Mouse (Mus musculus) megakaryocyte, adult 5-6 weeks (primary cell): ENCODE measurements around the gene Olfml2a. TPM values are rescaled to one million over a fixed set of nuclear protein-coding genes. Genes with fewer than 3 reads are reported as not detected.

Source experiments
- ATAC-seq: 2 replicates; pipeline ENCODE4 v1.8.0; 2016; ENCODE audit warnings: mild to moderate bottlenecking, inconsistent platforms; ENCODE audit not compliant: poor library complexity, severe bottlenecking
- total RNA-seq, 2 experiments: library from RNA; stranded (forward) in 1 of 2; stranded (reverse) in 1 of 2; fragments of 153-499, 151-499 nt in 1 of 2; fragments of 221-1000, 200-1000 nt in 1 of 2; gene quantifications; 2 replicates each; pipeline versions ENCODE4 v1.2.3 to v1.2.4; 2015 to 2017

Gene Olfml2a
- 0.02 and 0.11 TPM in 2 replicates for total RNA-seq (2015)
- total RNA-seq (2017): not detected in 2 replicates

DNA sequence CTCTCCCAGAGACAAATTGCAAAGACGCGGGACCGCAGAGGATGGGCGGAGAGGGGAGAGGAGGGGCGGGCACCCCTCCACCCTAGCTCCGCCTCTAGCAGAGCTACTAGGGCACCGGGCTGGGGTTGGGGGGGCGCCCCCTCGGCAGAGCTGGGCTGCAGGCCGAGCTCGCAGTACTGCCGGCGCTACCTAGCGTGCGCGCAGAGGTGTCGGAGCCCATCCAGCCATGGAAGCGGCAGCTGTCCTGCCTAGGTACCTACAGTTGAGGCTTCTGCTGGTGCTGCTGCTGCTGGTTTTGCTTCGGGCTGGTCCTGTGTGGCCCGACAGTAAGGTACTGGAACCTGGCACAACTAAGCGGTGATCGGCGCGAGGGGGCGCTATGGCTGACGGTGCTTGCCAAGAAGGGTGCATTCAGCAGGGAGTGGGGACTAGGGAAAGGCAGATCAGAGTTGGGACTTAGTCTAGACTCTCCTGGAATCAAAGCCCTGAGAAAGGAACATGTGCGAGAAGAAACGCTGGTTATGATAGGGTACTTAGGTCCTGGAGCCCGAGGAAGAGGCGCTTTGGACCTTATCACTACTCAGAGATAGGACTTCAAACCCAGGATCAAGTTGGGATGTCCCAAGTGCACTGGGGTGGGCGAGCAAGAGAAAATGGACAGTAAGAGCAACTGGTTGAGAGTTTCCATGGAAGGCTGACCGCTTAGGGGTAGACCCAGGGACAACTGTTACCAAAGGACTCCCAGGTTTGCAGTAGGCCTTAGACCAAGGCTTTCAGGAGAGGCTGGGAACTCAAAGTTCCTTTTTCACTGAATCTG is at the start of gene Olfml2a:
Olfml2a (plus strand) TSS at position 128 of the 817 bp plus-strand sequence.
- peak; percentile 61 for ATAC-seq

DNA sequence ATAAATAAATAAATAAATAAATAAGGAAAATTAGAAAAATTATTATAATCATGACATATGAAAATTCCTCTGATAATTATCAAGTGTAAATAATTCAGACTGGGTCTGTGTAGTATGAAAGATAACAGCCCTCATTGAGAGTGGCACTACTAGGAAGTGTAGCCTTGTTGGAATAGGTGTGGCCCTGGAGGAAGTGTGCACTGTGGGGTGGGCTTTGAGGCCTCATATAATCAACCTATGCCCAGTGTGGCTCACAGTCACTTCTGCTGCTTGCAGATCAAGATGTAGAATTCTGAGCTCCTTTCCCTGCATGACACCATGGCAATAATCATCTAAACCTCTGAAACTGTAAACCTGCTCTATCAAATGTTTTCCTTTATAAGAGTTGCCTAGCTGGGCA is 28.9 kb upstream of the Olfml2a start:
- no peak for ATAC-seq

GRCm38 (mm10) chr2:38904290-38904689 is 27.5 kb upstream of the Olfml2a start:
- no peak for ATAC-seq

GRCm38 (mm10) chr2:38906097-38906496 is 25.7 kb upstream of the Olfml2a start:
- ATAC-seq: no peak

DNA sequence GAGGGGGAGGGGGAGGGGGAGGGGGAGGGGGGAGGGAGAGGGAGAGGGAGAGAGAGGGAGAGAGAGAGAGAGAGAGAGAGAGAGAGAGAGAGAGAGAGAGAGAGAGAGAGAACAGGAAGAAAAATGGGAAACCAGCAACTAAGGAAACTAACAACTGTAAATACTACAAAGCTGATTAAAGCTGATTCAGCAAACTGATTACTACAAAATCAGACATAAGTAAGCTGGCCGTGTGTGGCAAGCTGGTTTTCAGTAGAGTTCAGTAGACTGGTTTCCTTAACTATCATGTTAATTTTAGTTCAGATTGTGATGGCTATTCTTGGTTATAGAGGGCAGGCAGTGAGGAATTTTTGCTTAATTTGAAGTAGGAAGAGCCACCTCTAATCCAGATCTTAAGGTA is 23.2 kb upstream of the Olfml2a start:
- ATAC-seq: no peak

DNA sequence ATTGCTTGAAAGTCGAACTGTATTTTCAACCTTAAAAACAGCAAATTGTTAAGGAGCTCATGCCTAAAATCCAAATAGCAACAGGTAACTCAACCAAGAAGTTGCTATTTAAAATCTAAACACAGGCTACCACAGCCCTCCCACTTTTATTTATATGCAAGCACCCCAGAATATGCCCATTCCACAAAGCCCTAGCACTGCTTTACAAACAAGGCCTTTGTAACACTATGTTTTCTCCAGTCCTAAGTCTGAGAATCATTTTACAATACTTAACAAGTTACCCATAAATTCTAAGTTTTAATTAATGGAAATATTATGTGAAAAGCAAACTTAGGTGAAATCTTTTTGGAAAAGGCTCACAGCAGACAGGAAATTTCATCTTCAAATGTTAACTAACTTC is 17.3 kb upstream of the Olfml2a start:
- no peak for ATAC-seq

DNA sequence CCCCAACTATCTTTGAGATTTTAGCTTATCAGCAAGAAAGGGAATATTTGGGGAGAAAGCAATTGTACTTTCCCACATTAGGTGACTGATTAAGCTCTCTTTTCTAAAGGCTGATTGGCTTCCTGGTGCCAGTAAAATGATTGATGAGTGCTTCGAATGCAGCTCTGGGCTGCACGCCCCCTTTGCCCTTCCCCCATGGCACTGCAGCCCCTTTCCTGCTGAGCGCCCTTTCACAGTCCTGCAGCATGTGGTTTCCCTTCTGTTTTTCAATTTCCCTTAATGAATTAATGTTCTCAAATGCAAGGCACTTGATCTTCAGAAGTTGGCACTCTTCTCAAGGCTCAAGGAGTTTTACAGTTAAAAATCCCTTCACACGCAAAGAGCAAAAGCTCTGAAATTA is 16.8 kb upstream of the Olfml2a start:
- no peak for ATAC-seq

DNA sequence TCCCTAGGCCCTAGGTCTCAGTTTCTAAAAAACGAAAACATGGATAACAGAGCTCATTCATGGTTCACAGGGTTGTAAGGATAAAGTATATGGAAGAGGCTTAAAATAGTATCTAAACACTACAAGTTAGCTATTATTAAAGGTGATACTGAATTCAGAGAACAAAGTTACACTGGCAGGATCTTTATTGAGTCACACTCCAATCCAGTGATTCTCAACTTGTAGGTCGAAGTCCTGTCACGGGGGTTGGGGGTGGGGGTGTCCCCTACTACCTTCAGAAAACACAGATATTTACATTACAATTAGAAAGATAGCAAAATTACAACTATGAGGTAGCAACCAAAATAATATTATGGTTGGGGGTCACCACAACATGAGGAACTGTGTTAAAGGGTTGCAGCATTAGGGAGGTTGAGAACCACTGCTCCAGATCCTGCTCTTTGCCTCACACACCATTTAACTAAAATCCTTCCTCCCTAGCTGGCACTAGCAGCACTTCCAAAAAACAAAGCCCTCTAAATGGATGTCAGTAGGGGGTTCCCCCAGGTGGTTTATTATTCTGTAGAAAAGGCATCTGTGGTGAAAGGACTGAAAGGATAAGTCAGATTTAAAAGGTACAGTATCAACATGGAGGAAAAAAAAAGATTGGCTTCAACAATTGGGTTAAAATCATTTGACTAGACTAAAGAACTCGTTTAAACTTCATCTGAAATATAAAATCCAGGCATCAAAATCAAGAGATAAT is 14.7 kb upstream of the Olfml2a start:
- ATAC-seq: no peak

GRCm38 (mm10) chr2:38921374-38921773 is 10.4 kb upstream of the Olfml2a start:
- ATAC-seq: no peak

GRCm38 (mm10) chr2:38923471-38923870 is 8.3 kb upstream of the Olfml2a start:
- no peak for ATAC-seq

GRCm38 (mm10) chr2:38923911-38924310 is 7.9 kb upstream of the Olfml2a start:
- no peak for ATAC-seq

- ATAC-seq: no peak
Measured at GRCm38 (mm10) chr2:38924571-38924970, 7.2 kb upstream of the Olfml2a start.

DNA sequence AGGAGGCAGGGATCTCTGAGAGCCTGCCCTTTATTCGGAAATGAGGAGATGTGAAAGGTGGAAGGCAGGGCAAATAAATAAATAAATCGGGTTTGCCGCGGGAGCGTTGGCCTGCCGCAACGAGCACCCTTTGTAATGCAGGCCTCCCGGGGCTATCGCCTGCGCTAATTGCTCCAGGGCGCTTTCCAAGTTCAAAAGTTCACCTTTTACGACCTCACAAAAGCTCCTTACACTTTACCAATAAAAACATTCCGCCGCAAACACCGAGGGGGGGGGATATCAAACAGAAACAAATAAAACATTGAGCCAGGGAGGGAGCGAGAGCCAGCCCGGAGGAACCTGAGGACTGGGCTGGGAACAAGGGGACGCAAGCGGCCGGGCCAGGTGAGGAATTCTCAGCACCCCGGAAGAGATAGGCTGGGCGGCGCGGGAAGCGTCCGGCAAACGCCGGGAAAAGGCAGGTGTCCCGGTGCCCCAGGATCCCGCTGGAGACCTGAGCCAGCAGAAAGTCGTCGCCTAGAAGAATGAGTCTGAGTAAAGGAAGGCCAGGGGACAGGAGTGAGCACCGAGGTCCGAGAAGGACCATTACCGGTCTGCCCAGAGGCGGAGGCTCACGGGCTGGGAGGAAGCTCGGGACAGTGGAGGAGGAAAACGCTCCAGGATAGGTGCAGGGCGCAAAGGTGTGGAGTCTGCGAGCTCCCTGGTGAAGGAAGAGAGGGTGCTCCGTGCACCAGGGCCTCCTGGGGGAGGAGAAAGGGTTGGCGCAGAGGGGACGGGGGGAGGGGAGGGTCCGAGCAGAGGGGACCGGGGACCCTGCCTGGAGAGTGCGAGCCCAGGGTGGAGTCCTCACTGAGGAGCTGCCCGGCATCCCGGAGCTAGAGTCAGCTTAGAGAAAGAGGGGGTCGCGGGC is 6.4 kb upstream of the Olfml2a start:
- 0 out of 2 replicates have a peak, but pooled peaks have one; percentile 6 for ATAC-seq

DNA sequence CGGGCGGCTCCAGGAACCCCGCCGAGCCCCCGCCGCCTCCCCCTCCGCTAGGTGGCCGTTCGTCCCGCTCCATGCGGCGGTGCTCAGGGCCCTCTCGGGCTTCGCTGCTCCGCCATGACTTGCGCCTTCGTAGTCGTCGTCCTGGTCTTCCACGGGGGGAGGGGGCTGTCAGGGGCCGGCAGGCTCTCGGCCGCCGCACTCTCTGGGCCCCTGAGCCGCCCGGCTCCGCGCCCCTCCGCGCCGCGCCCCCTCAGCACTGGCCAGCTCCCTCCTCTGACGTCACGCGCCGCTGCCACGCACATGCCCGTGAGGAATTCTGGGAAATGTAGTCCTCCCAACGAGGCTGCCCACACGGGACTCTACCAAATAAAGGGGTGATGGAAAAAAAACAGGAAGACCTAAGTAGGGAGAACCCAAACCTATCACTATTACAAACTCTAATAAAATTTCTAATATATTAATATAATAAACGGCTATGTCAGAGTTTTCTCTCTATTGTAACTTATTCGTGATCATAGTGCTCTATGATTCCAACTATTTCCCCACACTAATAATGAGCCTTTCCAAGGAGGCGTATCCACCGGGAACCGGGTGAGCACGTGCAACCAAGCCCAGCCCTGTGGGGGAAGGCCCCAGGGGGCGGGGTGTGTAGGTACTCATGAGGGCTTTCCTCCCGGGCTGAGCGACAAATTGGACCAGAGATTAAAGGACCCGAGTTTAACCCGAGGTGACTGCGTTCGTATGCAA is 5.5 kb upstream of the Olfml2a start:
- peak; percentile 94 for ATAC-seq

DNA sequence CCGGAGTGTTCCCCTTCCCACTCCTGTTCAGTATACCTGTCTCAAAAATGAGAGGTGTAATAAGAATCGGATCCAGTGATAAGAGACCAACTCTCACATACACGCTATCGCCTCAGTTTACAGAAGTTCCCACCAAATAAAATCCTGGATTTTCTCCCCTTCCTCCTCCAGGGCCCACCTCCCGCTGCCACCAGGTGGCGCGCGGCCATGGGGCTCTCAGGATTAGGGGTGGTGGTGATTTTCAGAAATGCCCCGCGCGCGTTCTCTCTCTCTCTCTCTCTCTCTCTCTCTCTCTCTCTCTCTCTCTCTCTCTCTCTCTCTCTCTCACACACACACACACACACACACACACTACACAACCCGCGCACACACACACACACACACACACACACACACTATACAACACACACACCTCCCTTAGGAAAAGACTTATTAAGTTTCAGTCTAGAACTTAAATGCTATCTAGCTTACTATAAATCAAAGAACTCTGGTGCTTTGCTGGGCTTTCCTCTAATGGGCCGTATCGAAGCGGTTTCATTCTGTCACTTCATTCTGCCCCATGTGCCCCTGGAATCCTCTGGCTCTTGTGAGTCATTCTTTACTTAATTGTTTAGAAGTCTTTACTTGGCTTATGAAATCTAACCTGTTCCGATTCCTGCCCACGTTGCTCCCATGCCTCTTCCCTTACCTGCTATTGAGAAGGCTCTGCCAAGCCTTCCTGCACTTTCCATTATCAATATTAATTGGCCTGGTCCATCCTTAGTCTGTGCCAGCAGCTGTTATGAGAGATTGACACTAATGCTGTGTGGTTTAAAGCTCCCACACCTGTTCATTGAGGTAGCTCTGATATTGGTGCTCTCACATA is 4.4 kb upstream of the Olfml2a start, which contains the start of gene Nr6a1:
Nr6a1 (minus strand) TSS at position 574 of the 865 bp plus-strand sequence.
- peak; percentile 63 for ATAC-seq

DNA sequence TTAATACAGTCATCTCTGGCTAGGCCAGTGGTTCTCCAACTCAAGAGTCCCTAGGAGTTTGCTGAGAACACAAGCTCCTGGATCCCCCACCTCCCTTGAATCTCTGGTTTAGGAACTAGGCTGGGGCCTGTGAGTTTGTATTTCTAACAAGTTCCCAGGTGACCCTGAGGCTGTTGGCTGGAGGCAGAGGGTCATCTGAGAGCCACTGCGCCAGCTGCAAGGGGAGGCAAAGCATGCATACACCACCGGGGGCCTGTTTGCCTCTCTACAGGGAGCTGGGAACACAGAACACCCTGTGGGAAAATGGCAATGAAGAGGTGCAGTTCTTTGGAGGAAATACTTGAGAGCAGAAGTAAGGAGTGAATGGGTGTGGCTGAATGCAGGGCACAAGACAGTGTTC is 1.5 kb upstream of the Olfml2a start:
- ATAC-seq: no peak

DNA sequence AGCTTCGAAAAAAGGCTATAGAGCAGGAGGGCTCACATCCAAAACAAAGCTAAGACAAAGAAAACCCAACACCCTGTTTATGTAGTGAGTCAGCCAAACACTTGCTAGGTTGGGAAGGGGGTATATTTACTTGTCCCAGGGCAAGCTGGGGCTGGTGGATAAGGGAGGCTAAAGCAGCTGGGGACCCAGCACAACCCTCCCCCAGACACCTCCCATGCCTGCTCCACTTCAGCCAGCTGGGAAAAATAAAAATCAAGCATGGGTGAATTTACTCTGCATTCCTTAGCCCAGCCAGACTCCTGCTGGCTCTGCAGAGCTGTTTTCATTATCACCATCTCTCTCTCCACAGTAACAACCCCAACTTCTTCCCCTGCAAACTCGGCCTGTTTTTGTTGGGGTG is 2.2 kb downstream of the Olfml2a start:
- no peak for ATAC-seq

GRCm38 (mm10) chr2:38934936-38935335 is 3.2 kb downstream of the Olfml2a start:
- no peak for ATAC-seq

DNA sequence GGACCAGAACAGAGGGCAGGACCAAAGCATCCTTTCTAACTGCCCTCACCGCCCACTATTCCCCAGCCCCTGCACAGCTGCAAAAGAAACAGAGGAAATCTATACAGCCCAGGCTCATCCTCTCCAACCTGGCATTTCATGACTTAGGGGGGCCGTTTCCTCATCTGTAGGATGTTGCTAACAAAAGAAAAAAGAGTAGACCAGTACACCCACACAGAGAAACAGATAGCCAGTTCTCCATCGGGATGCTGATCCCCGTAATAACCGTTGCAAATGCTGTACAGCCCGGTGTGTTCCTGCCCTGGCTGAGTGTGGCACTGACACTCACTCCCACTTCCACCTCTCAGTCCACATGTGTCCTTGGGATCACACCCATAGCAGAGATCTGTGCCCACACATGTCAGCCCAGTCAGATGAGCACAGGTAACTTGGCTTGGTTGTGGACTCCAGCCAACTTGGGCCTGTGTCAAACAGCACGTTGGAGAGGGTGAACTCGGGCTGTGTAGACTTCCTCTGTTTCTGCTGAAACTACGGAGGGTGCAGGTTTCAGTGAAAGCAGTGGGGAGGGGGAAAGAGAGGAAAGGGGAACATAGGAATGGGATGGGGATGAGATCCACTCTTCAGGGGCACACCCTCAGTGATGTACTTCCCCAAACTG is 5.1 kb downstream of the Olfml2a start:
- ATAC-seq: peak; percentile 43
